Mouse (Mus musculus): ENCODE results near the gene Qdpr.

Qdpr gene

DNA sequence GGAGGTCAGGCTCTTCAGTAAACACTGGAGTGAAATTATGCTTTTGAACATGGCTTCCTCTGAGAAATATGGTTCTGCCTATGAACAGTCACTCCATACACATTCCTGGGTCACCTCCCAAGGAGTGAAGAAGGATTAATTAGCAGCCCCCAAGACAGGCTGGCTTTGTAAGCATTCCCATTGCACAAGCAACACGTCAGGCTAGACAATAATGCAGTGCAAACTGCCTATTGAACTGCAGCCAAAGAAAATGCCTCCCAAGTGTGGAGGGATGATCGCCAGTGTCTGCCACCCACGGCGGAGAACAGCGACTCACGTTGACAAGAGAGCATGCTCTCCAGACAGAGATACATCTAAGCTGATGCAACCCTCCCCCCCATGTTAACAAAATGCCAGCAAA is 26.3 kb upstream of the Qdpr start:
- DNase-seq (ENCODE audit: low read depth, low spot score), result no peak
- Histone ChIP-seq H3K36me3 (ENCODE audit: control insufficient read depth, insufficient read depth, low read length, poor library complexity, severe bottlenecking) (no peaks in the 10 kb centered on the region), H3K27me3 (ENCODE audit: control insufficient read depth, insufficient read depth, low read length, poor library complexity, severe bottlenecking) (no peaks in the 10 kb centered on the region)

- Histone ChIP-seq H3K36me3 (ENCODE audit: control insufficient read depth, insufficient read depth, low read length, poor library complexity, severe bottlenecking) (no peaks in the 10 kb centered on the region), H3K27me3 (ENCODE audit: control insufficient read depth, insufficient read depth, low read length, poor library complexity, severe bottlenecking) (no peaks in the 10 kb centered on the region)
- no peak for DNase-seq (ENCODE audit: low read depth, low spot score)
Observed at GRCm38 (mm10) chr5:45475771-45476170, 25.7 kb upstream of the Qdpr start.

DNA sequence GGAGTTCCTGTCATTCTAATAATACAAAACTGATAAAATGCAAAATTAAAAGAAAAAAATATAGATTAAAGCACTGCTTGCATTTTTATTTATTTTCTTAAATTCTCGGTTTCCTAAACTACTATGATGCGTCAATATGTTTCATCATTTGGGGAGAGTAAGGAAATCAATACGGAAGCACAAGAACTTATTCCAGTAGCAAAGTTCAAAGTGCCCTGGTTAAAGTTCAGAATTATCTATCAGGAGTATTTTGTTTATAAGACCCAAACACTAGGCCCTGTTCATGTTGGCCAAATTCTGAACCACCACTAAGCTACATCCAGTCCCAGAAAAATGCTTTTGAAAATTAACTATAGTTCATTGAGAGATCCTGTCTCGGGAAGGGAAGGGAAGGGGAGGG is 24.7 kb upstream of the Qdpr start:
- Histone ChIP-seq H3K36me3 (ENCODE audit: control insufficient read depth, insufficient read depth, low read length, poor library complexity, severe bottlenecking) (no peaks in the 10 kb centered on the region), H3K27me3 (ENCODE audit: control insufficient read depth, insufficient read depth, low read length, poor library complexity, severe bottlenecking) (no peaks in the 10 kb centered on the region)
- DNase-seq (ENCODE audit: low read depth, low spot score), result no peak

DNA sequence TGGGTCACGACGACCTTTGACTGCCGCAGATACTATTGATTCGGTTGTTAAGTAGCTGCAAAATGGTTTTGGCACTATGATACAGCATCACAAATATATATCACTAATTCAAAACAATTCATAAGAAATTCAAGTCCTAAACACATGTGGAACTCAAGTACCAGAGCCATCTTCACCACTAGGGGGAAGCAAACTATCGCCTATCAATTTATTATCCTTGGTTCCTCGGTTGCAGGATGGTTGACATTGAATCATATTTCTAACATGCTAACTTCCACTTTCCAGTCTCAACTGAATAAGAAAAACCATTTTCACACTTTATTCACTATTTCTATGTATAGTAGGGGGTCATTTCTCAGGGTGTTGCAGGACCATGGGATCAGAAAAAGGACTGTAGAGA is 24.2 kb upstream of the Qdpr start:
- peak; percentile 82 for DNase-seq (ENCODE audit: low read depth, low spot score)

GRCm38 (mm10) chr5:45473521-45473920 is 23.5 kb upstream of the Qdpr start:
- Histone ChIP-seq H3K36me3 (ENCODE audit: control insufficient read depth, insufficient read depth, low read length, poor library complexity, severe bottlenecking) (no peaks in the 10 kb centered on the region), H3K27me3 (ENCODE audit: control insufficient read depth, insufficient read depth, low read length, poor library complexity, severe bottlenecking) (no peaks in the 10 kb centered on the region)
- no peak for DNase-seq (ENCODE audit: low read depth, low spot score)

More for the DNA sequence above, 24.2 kb upstream of the Qdpr start:
- Histone ChIP-seq H3K27me3 (ENCODE audit: control insufficient read depth, insufficient read depth, low read length, poor library complexity, severe bottlenecking) (no peaks in the 10 kb centered on the region), H3K36me3 (ENCODE audit: control insufficient read depth, insufficient read depth, low read length, poor library complexity, severe bottlenecking) (no peaks in the 10 kb centered on the region)

DNA sequence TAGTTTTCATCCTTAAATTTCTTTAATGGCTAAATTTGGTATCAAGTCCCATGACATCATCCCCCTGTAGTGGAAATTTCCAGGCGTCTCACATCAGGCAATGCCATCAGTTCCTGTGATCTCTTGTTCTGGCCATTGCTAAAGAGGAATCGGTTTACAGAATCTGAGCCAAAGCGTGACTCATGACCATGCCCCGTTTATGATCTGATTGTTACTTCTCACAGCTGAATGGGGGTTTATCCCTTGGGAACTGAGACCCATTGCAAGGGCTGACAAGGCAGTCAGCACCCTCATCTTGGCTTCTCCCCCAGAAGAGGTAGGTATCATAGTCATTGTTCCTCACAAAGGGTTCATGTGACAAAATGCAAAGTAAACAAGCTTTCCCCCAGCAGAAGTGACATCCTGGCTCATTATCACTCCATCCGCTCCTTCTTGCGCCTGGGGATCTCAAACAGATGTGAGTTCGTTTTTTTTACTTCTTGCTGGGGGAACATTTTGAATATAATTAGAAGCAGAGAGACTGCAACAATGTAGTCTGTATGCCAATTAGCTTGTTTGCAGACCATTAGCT is 22.9 kb upstream of the Qdpr start:
- DNase-seq (ENCODE audit: low read depth, low spot score), result no peak
- H3K36me3 ChIP-seq (ENCODE audit: control insufficient read depth, insufficient read depth, low read length, poor library complexity, severe bottlenecking), result no peaks in the 10 kb centered on the region
- H3K27me3 ChIP-seq (ENCODE audit: control insufficient read depth, insufficient read depth, low read length, poor library complexity, severe bottlenecking), result no peaks in the 10 kb centered on the region

- DNase-seq (ENCODE audit: low read depth, low spot score), result no peak
- Histone ChIP-seq H3K27me3 (ENCODE audit: control insufficient read depth, insufficient read depth, low read length, poor library complexity, severe bottlenecking) (no peaks in the 10 kb centered on the region; the same call in 1 of the 2 replicates), H3K36me3 (ENCODE audit: control insufficient read depth, insufficient read depth, low read length, poor library complexity, severe bottlenecking) (no peaks in the 10 kb centered on the region)
Observed at GRCm38 (mm10) chr5:45454456-45454855, 4.4 kb upstream of the Qdpr start.

DNA sequence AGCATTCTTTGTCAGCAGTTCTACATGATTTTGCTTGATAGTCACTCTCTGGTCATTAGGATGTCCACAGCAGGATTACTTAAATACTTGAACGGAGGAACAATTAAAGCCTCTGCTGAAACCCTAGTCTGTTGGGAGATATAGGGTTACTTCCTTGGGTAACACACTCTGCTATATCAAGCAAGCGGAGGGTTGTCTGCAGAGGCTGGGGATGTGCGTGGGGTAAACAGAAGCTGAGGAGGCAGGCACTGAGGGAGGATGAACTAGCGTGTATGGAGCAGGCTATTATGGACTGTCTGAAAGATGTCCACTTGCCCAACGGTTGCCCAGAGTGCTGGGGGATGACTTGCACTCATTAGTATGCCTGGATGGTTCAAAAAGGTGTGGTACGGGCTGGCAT is 3.4 kb upstream of the Qdpr start, which contains the start of gene Clrn2:
TSS of gene Clrn2 (plus strand) at position 301 of the 400 bp plus-strand sequence.
- no peaks in the 10 kb centered on the region; the same call in 1 of the 2 replicates for H3K27me3 ChIP-seq (ENCODE audit: control insufficient read depth, insufficient read depth, low read length, poor library complexity, severe bottlenecking)
- no peak for DNase-seq (ENCODE audit: low read depth, low spot score)
- no peaks in the 10 kb centered on the region for H3K36me3 ChIP-seq (ENCODE audit: control insufficient read depth, insufficient read depth, low read length, poor library complexity, severe bottlenecking)

DNA sequence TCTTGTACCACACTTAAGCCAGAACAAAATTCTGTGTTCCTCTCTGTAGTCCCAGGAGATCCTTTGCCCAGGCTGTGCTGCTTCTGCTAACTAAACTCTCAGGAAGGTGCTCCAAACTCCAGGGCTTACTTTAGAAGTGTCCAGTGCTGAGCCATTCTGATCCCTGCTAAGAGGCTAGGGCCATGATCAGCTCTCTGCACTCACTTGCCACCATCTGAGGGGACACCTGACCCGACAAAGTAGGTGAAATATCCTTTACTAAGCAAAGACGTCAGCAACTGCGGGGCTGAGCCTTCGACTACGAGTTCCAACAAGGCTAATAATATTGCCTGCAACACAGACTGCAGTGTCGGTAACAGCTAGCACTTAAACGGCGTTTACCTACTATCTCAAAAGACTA is 830 bp downstream of the Qdpr start:
- H3K27me3 ChIP-seq (ENCODE audit: control insufficient read depth, insufficient read depth, low read length, poor library complexity, severe bottlenecking), result no peaks in the 10 kb centered on the region; the same call in 1 of the 2 replicates
- DNase-seq (ENCODE audit: low read depth, low spot score), result peak; percentile 18

GRCm38 (mm10) chr5:45448676-45449075 is 1.4 kb downstream of the Qdpr start:
- DNase-seq (ENCODE audit: low read depth, low spot score), result no peak
- Histone ChIP-seq H3K36me3 (ENCODE audit: control insufficient read depth, insufficient read depth, low read length, poor library complexity, severe bottlenecking) (no peaks in the 10 kb centered on the region; the same call in 1 of the 2 replicates), H3K27me3 (ENCODE audit: control insufficient read depth, insufficient read depth, low read length, poor library complexity, severe bottlenecking) (no peaks in the 10 kb centered on the region; the same call in 1 of the 2 replicates)

More for the DNA sequence above, 830 bp downstream of the Qdpr start:
- H3K36me3 ChIP-seq (ENCODE audit: control insufficient read depth, insufficient read depth, low read length, poor library complexity, severe bottlenecking), result no peaks in the 10 kb centered on the region

DNA sequence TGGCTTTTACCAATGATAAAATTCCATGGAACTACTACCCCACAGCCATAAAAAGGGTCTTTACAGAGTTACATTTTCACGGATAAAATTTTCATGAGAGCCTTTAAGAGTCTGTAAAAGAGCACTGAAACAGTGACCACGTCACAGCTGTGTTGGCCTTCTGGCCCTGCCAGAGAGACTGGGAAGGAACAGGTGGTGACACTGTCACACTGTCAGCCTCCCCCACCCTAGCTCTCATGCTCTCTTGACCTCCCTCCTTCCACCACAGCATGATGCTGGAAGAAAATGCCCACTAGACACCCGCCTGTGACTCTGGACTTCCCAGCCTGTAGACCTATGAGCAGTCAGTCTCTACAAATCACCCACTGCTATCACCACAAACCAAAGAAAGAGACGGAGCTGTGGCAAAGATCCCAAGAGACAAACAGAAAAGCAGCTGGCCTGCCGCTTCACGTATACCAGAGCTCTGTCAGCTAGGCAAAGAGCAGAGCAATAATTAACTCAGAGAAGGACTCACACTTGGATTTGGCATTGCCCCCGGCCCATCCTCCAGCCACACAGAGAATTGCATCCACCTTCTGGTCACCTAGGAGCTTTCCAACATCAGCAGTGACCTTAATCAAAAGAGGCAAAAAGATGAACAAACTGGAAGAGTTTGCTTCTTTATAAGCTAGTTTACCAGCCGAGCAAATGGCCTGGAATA is 5.8 kb downstream of the Qdpr start:
- H3K27me3 ChIP-seq (ENCODE audit: control insufficient read depth, insufficient read depth, low read length, poor library complexity, severe bottlenecking), result no peaks in the 10 kb centered on the region
- H3K36me3 ChIP-seq (ENCODE audit: control insufficient read depth, insufficient read depth, low read length, poor library complexity, severe bottlenecking), result no peaks in the 10 kb centered on the region; the same call in 1 of the 2 replicates
- no peak for DNase-seq (ENCODE audit: low read depth, low spot score)

DNA sequence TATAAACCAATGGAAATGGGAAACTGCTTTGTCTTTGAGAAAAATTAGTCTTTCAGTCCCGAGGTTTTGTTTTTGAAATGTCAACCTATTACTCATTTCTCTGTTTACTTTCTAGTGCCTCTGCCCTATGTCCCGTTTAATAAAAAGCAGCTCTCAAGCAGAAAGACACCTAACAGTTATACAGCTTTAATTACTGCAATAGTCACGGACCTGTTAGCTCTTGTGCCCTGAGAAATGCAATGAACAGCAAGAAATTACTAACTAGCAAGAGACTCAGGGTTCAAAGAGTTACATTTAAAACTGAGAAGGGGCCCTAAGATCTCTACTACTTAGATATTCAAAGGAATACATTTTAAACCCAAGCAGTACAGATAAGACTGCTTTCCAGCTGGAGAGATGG is 8.3 kb downstream of the Qdpr start:
- H3K27me3 ChIP-seq (ENCODE audit: control insufficient read depth, insufficient read depth, low read length, poor library complexity, severe bottlenecking), result no peaks in the 10 kb centered on the region
- peaks cover 1% of the 10 kb centered on the region; the same call in 1 of the 2 replicates for H3K36me3 ChIP-seq (ENCODE audit: control insufficient read depth, insufficient read depth, low read length, poor library complexity, severe bottlenecking)
- no peak for DNase-seq (ENCODE audit: low read depth, low spot score)

- H3K36me3 ChIP-seq (ENCODE audit: control insufficient read depth, insufficient read depth, low read length, poor library complexity, severe bottlenecking), result peaks cover 3% of the 10 kb centered on the region; the same call in 1 of the 2 replicates
- no peaks in the 10 kb centered on the region for H3K27me3 ChIP-seq (ENCODE audit: control insufficient read depth, insufficient read depth, low read length, poor library complexity, severe bottlenecking)
- DNase-seq (ENCODE audit: low read depth, low spot score), result no peak
Observed at GRCm38 (mm10) chr5:45441124-45441523, 8.9 kb downstream of the Qdpr start.

DNA sequence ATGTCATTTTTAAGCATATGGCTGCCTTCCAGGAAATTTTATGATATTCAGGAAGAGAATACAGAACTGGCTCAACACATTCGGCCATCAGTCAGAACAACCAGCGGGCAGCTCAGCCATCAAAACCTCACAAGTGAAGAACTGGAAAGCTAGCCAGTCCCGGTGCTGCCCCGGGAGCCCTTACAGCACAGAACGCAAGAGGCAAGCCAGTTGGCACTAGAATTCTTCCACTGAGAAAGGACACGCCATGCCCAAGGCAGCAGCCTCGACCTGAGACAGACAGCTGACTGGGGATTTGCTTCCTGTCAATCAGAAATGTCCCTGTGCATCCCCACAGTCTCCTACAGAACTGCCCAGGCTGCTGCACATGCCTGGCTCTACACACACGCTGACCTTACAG is 11.7 kb downstream of the Qdpr start:
- H3K27me3 ChIP-seq (ENCODE audit: control insufficient read depth, insufficient read depth, low read length, poor library complexity, severe bottlenecking), result no peaks in the 10 kb centered on the region
- no peak for DNase-seq (ENCODE audit: low read depth, low spot score)
- H3K36me3 ChIP-seq (ENCODE audit: control insufficient read depth, insufficient read depth, low read length, poor library complexity, severe bottlenecking), result peaks cover 6% of the 10 kb centered on the region; the same call in 1 of the 2 replicates

DNA sequence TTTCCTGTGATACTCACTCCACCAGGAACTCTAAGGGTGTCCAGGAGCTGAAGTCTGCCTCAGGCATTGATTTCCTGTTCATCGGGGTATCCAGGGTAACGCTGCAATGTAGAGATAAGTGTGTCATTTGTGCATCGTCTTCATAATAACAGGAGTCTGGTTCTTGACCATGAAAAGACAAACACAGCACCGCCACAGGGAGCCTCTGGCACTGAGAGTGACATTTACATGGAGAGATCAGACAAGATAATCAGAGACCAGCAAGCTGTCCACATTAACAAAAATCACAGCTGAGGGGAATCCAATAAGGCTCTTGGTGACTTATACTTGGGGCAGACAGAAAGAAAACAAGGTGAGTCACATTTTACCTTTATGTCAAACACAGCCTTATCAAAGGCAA is 12.2 kb downstream of the Qdpr start:
- Histone ChIP-seq H3K27me3 (ENCODE audit: control insufficient read depth, insufficient read depth, low read length, poor library complexity, severe bottlenecking) (no peaks in the 10 kb centered on the region), H3K36me3 (ENCODE audit: control insufficient read depth, insufficient read depth, low read length, poor library complexity, severe bottlenecking) (peaks cover 6% of the 10 kb centered on the region; the same call in 1 of the 2 replicates)
- no peak for DNase-seq (ENCODE audit: low read depth, low spot score)
